Mouse (Mus musculus): ENCODE measurements around the gene Gabrb2. TPM values are rescaled to one million over a fixed set of nuclear protein-coding genes. Genes with fewer than 3 reads are reported as not detected.

Gene Gabrb2
- not detected in 2 replicates for total RNA-seq (2017)

DNA sequence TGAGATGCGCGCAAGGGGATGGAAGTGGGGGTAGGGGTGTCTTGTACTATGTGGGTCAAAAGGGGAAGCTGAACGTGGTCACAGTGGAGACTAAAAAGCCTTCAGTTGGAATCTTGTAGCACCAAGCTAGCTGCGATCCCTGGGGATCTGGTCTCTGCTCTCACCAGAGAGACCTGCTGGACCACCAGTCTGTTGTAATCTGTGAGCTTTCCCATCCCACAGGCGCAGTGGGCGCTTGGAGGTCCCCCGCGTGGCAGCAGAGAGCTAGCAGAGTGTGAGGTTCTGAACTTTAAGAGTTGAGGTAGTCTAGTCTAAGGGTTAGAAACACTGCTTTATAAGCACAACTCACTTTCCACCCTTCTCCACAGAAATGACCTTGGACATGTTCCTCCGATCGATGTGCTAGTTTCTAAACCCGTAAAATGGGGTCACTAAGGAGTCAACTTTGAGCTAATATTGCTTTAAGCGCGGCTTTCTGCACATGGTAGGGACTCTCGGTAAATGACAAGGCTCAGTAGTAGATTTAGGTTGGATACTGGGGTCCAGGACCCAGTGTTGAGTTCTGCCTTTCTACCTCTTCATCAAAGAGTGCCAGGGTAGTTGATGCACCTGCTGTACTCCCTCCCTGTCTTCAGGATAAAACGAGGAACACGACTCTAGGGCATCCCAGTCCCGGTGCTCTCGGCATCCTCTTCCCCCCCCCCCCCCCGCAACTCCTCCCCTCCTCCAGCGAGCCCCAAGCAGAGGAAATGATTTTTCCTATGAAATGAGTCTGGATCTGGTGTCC lies at the start of gene Gabrb2:
Gene Gabrb2 (plus strand): TSS at position 762 of the 787 bp plus-strand sequence.
- no peak for ATAC-seq (ENCODE audit: extremely low read depth, insufficient number of reproducible peaks, low FRiP score, poor library complexity, severe bottlenecking)

GRCm38 (mm10) chr11:42378983-42379382 lies 40.6 kb upstream of the Gabrb2 start:
- no peak for ATAC-seq (ENCODE audit: extremely low read depth, insufficient number of reproducible peaks, low FRiP score, poor library complexity, severe bottlenecking)

GRCm38 (mm10) chr11:42386486-42386885 lies 33.1 kb upstream of the Gabrb2 start:
- ATAC-seq (ENCODE audit: extremely low read depth, insufficient number of reproducible peaks, low FRiP score, poor library complexity, severe bottlenecking), result no peak

- no peak for ATAC-seq (ENCODE audit: extremely low read depth, insufficient number of reproducible peaks, low FRiP score, poor library complexity, severe bottlenecking)
These were observed 28.8 kb upstream of the Gabrb2 start for GRCm38 (mm10) chr11:42390682-42391290.

DNA sequence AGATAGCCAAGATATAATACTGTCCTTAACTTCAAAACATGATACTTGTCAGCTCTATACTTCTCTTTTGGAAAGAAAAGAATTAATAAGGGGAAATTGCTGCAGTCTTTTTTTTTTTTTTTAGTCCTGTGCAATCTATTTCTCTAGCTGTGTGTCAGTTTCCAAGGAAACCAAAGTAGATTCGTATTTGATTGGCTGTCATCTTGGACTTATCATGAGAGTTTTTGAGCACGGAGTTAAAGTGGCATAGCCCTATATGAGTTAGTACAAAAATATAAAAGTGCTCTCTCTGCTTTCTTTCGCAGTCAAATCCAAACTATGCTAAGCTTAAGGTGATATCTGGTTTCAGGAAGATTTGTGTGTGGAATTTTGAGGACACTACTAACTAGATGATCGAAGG lies 26.1 kb upstream of the Gabrb2 start:
- ATAC-seq (ENCODE audit: extremely low read depth, insufficient number of reproducible peaks, low FRiP score, poor library complexity, severe bottlenecking), result no peak

GRCm38 (mm10) chr11:42419791-42420633 lies 455 bp downstream of the Gabrb2 start:
- no peak for ATAC-seq (ENCODE audit: extremely low read depth, insufficient number of reproducible peaks, low FRiP score, poor library complexity, severe bottlenecking)

DNA sequence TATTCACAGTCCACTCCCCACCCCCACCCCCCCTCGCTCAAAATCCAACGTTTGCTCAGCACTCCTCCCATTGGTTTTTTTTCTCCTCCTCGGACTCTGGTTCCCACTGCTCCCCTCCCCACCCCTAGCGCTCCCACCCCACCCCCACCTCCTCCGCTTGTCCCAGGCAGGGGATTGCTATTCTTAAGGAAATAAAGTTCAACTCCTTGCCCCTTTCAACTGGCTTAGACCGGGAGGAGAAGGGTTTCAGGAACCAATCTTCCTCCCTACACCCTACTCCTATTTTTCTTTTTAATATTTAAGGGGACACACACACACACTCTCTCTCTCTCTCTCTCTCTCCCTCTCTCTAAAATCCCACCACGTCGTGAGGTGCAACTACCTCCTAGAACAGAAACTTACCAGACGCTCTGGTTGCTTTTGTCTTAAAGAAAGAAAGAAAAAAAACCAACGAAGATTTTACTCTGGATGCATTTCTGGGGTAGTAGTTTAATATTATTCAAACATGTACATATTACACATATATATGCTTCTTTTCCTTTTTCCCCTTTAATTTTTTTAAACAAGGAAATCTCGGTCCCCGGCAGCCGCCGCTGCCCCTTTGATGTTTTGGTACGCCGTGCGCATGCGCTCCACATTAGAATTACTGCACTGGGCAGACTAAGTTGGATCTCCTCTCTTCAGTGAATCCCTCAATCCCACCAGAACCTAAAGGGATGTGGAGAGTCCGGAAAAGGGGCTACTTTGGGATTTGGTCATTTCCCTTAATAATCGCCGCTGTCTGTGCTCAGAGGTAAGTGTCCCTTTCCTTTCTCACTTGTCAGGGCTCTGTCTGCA lies 1.3 kb downstream of the Gabrb2 start:
- no peak for ATAC-seq (ENCODE audit: extremely low read depth, insufficient number of reproducible peaks, low FRiP score, poor library complexity, severe bottlenecking)

GRCm38 (mm10) chr11:42423231-42423630 lies 3.7 kb downstream of the Gabrb2 start:
- no peak for ATAC-seq (ENCODE audit: extremely low read depth, insufficient number of reproducible peaks, low FRiP score, poor library complexity, severe bottlenecking)

- ATAC-seq (ENCODE audit: extremely low read depth, insufficient number of reproducible peaks, low FRiP score, poor library complexity, severe bottlenecking), result no peak
These were observed 11.9 kb downstream of the Gabrb2 start for GRCm38 (mm10) chr11:42431495-42431894.

DNA sequence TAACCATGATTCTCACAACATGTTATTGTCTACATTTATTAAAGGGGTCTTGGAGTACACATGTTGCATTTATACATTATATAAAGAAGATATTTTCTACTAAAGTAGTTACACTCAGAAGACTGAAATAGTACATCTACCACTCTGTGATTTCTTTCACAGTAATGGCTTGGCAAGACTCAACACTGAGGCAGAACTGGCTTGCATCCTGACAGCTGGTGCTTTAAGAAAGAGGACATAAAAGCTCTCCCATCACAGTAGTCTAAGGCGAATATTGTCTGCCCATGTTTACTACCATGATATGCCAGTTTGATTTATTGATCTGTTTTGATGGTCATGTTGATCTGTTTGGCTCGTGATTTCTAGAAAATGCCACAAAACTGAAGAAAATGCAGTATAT lies 19.4 kb downstream of the Gabrb2 start:
- no peak for ATAC-seq (ENCODE audit: extremely low read depth, insufficient number of reproducible peaks, low FRiP score, poor library complexity, severe bottlenecking)

DNA sequence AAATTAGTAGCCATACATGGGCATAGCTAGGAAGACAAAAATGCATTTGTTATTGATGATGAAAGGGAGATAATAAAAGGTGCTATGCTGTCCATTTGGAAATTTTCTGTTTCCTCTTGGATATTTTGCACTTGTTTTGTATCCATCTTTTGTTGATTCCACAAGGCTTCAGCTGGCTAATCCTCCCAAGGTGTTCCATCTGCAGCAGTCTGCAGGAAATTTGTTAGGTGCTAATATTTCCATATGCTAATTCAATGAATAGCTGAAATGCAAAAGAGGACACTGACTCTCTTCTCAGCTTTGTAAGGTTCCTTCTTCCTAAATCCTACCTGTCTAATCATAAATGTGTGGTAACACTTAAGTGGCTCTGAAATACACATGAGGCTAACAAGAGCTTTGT lies 24.1 kb downstream of the Gabrb2 start:
- no peak for ATAC-seq (ENCODE audit: extremely low read depth, insufficient number of reproducible peaks, low FRiP score, poor library complexity, severe bottlenecking)

DNA sequence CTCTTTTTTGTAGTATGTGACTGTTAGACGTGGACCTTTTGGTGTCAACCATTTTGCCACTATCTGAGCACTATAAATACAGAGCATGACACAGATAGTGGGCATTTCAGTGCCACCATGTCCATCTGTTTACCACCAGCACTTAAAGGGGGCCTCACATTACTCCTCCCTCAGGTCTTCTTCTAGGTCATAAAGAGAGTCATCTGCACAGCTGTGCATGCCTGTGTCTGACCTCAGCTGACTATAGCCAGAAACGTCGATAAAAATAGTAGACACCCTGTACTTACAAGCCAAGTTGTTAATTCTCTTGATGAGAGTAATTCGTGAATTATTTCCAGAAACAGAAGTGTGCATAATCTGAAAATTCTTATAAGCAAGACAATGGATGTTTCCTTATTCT lies 29.4 kb downstream of the Gabrb2 start:
- ATAC-seq (ENCODE audit: extremely low read depth, insufficient number of reproducible peaks, low FRiP score, poor library complexity, severe bottlenecking), result no peak

- no peak for ATAC-seq (ENCODE audit: extremely low read depth, insufficient number of reproducible peaks, low FRiP score, poor library complexity, severe bottlenecking)
These were observed 44.6 kb downstream of the Gabrb2 start for GRCm38 (mm10) chr11:42464136-42464535.

- no peak for ATAC-seq (ENCODE audit: extremely low read depth, insufficient number of reproducible peaks, low FRiP score, poor library complexity, severe bottlenecking)
These were observed 48.8 kb downstream of the Gabrb2 start for GRCm38 (mm10) chr11:42468381-42468780.

- ATAC-seq (ENCODE audit: extremely low read depth, insufficient number of reproducible peaks, low FRiP score, poor library complexity, severe bottlenecking), result no peak
These were observed 55.0 kb downstream of the Gabrb2 start for GRCm38 (mm10) chr11:42474523-42474922.

DNA sequence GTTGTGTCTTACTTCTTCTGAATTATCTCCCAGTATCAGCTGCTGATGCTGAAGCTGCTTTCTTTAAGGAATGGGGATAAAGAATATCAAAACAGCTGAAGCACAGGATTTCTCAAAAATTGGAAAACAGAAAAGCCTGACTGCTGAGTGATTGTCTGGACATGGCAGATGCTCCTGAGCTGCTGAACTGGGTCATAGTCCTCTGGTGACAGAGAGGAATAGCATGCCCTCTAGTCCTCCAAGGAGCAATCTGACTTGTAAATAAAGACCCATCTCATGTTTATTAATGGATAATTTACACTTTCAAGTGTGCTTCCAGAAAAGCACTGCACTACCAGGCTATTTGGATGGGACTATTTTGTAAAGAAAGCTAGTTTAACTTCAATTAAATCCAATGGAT lies 68.1 kb downstream of the Gabrb2 start:
- no peak for ATAC-seq (ENCODE audit: extremely low read depth, insufficient number of reproducible peaks, low FRiP score, poor library complexity, severe bottlenecking)

GRCm38 (mm10) chr11:42501166-42501565 lies 81.6 kb downstream of the Gabrb2 start:
- ATAC-seq (ENCODE audit: extremely low read depth, insufficient number of reproducible peaks, low FRiP score, poor library complexity, severe bottlenecking), result no peak

- ATAC-seq (ENCODE audit: extremely low read depth, insufficient number of reproducible peaks, low FRiP score, poor library complexity, severe bottlenecking), result no peak
These were observed 85.9 kb downstream of the Gabrb2 start for GRCm38 (mm10) chr11:42505436-42505835.

DNA sequence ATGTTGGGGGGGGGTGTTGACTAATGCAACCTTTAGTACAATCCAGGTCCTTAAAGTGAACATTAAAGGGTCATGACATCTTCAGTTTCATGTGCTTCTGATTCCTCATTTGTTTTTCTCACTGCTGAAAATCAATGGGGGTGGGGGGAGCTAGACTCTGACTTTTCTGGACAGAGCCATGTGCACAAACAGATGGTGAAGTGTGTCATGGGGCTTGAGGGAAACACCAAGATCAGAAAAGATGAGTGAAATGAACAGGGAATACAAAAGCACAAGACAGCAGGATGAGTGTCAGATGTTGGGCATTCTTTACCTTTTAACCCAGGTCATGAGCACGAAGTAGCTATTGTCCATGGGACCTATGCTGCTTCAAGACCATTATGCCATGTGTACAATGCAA lies 86.4 kb downstream of the Gabrb2 start:
- no peak for ATAC-seq (ENCODE audit: extremely low read depth, insufficient number of reproducible peaks, low FRiP score, poor library complexity, severe bottlenecking)
